Mouse (Mus musculus) liver, embryonic 16.5 days (tissue): ENCODE data around the gene Cnn3. TPM values are rescaled to one million over a fixed set of nuclear protein-coding genes. Genes with fewer than 3 reads are reported as not detected.

ENCODE experiments used
- ATAC-seq: fragments of 200-750 bp; cut with Nextera tagmentation; 2 replicates; pipeline ENCODE4 v1.8.0; 2017; ENCODE audit warnings: low read depth, mild to moderate bottlenecking, moderate number of reproducible peaks, moderate library complexity
- H3K27ac ChIP-seq: fragments of 300-500 bp; sonication (generic); 2 replicates; pipeline ENCODE4 v1.5.1; 2014; ENCODE audit warnings: mild to moderate bottlenecking, low read length
- H3K27me3 ChIP-seq: fragments of 300-500 bp; sonication (generic); 2 replicates; pipeline ENCODE4 v1.6.1; 2014; ENCODE audit warnings: low read depth, low read length, mixed read lengths; ENCODE audit not compliant: control insufficient read depth, insufficient read depth
- H3K36me3 ChIP-seq: fragments of 300-500 bp; sonication (generic); 2 replicates; pipeline ENCODE4 v1.6.1; 2014; ENCODE audit warnings: mild to moderate bottlenecking; ENCODE audit not compliant: control insufficient read depth, insufficient read depth
- H3K4me1 ChIP-seq: fragments of 300-500 bp; sonication (generic); 2 replicates; pipeline ENCODE4 v1.6.1; 2014; ENCODE audit warnings: low read depth, low read length, mixed read lengths; ENCODE audit not compliant: control insufficient read depth
- H3K4me2 ChIP-seq: fragments of 300-500 bp; sonication (generic); 2 replicates; pipeline ENCODE4 v1.6.1; 2014; ENCODE audit warnings: low read depth, low read length, mixed read lengths
- H3K4me3 ChIP-seq: fragments of 300-500 bp; sonication (generic); 2 replicates; pipeline ENCODE4 v1.5.1; 2014; ENCODE audit warnings: low read depth, mild to moderate bottlenecking, low read length
- H3K9ac ChIP-seq: fragments of 300-500 bp; sonication (generic); 2 replicates; pipeline ENCODE4 v1.6.1; 2014; ENCODE audit warnings: low read depth, low read length
- H3K9me3 ChIP-seq: fragments of 300-500 bp; sonication (generic); replicated peaks from 2 replicates; pipeline ENCODE4 v1.6.1; 2016; ENCODE audit warnings: low read length; ENCODE audit not compliant: control insufficient read depth
- WGBS: fragments of 180-500 bp; shearing (Covaris S2); extraction: QIAGEN DNeasy Blood & Tissue Kit; methylation state at CpG from one replicate; pipeline ENCODE4 v1.1.7; 2014; ENCODE audit not compliant: insufficient replicate concordance; 5-methylcytosine and 5-hydroxymethylcytosine counted together
- polyA plus RNA-seq: library from polyadenylated mRNA; unstranded; fragments of >200 nt; fragmentation: Nextera tagmentation; extraction: Ambion mirVana; gene quantifications from 2 replicates; pipeline ENCODE4 v1.2.1, GENCODE M21; 2015

Gene Cnn3
- polyA plus RNA-seq, 1 experiment from 2014 or later: 100.0 TPM

DNA sequence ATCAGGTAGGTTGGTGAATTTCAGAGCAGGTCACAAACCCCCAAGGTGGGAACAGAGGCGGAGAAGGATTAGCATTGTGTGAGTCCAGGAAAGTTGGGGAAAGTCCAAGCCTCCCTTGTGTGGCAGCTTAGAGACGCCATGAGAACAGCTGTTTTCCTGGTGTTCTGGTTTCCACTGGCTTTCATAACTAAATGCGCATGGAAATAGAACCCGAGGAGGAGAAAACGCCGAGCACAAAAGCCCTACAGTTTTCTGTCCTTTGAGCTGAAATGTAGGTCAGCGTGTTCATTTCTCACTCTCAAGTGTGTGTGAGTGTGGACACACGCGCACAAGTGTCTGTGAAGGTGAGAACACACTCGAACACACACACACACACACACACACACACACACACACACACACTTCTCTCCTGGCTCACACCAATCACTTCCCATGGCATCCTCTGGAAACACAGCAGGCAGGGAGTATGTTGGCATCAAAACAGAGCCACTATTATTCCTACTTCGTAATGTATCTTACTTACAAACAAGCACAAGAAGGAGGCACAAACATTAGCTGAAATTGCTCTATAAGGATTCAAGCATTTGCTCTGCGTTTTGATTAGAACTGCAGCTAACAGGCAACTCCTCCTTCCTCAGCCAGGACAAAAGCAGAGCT, 63.3 kb downstream of the Cnn3 start:
- H3K27ac ChIP-seq: no peak overlapping the region
- ATAC-seq: no peak
- WGBS: 71% methylated on average over 12 of the region's 12 CpGs
- H3K4me2 ChIP-seq: no peak overlapping the region
- no peak overlapping the region for H3K9ac ChIP-seq
- no peaks in the 10 kb centered on the region for H3K27me3 ChIP-seq
- no peak overlapping the region for H3K4me3 ChIP-seq
- no peaks in the 10 kb centered on the region for H3K9me3 ChIP-seq
- H3K4me1 ChIP-seq: no peaks in the 10 kb centered on the region
- H3K36me3 ChIP-seq: no peaks in the 10 kb centered on the region

DNA sequence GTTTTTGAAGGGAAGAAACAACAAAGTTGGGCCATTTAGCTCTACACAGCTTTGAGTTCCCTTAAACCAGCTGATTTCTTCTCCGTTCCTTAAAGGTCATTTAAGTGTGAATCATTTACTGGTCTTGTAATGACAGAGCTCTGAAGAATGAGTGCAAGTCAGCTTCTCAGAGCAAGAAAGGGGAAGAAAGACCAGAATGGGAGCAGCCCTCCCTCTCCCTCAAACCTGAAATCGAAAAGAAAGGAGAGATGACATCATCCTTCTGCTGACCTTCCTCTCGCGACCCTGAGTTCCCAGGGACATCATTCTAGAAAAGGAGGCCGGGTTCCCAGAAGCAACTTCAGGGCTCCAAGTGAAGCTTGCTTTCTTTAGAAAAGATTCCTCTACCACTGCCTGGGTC, 64.6 kb downstream of the Cnn3 start:
- WGBS: 41% methylated on average over 5 of the region's 5 CpGs
- no peaks in the 10 kb centered on the region for H3K4me1 ChIP-seq
- no peak overlapping the region for H3K4me2 ChIP-seq
- no peak overlapping the region for H3K27ac ChIP-seq
- H3K36me3 ChIP-seq: peaks cover 4% of the 10 kb centered on the region
- H3K4me3 ChIP-seq: no peak overlapping the region
- no peaks in the 10 kb centered on the region for H3K9me3 ChIP-seq
- no peak for ATAC-seq
- H3K9ac ChIP-seq: no peak overlapping the region
- H3K27me3 ChIP-seq: no peaks in the 10 kb centered on the region

DNA sequence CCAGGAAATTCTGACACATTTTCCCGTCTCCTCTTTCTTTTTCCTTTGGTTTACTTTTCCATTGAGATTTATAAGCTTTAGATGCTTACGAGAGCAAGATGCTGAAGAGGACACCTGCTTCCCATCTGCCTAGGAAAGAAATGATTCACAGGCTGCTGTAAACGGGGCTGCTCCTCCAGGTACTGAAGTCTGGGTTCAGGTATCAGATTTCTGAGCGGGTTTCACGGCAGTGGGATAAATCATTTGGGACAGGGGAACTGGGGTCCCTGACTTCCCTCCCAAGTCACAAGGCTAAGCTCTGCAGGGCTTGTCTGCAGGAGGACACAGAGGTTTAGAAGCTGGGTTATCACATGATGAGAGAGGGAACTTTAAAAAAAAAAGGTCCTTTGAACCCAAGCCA, 65.7 kb downstream of the Cnn3 start:
- H3K27me3 ChIP-seq: no peaks in the 10 kb centered on the region
- no peak overlapping the region for H3K4me3 ChIP-seq
- H3K9me3 ChIP-seq: no peaks in the 10 kb centered on the region
- H3K9ac ChIP-seq: no peak overlapping the region
- H3K36me3 ChIP-seq: peaks cover 4% of the 10 kb centered on the region
- no peak overlapping the region for H3K27ac ChIP-seq
- 49% methylated on average over 5 of the region's 5 CpGs for WGBS
- no peak for ATAC-seq
- no peak overlapping the region for H3K4me2 ChIP-seq
- H3K4me1 ChIP-seq: no peaks in the 10 kb centered on the region

DNA sequence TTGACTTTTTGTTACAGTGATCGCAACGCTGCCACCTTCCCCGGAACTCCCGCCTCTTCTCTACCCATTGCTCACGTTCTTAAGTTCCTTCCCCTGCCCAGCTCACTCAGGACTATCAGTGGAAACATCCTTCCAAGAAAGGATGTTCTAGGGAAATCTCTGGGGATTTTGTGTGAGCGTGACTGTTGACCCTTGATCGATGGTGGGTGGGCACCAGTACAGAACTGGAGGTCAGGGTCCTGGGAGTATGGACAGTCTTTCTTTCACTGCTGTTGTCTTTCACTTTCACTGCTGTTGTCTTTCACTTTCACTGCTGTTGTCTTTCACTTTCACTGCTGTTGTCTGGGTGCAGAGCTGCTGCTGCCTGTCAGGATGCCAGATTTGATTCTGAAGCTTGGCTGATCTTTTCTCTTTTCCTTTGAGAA, 67.7 kb downstream of the Cnn3 start:
- Histone ChIP-seq H3K9me3 (no peaks in the 10 kb centered on the region), H3K4me3 (no peak overlapping the region), H3K27ac (no peak overlapping the region), H3K4me2 (no peak overlapping the region), H3K4me1 (no peaks in the 10 kb centered on the region), H3K9ac (no peak overlapping the region), H3K27me3 (no peaks in the 10 kb centered on the region), H3K36me3 (peaks cover 4% of the 10 kb centered on the region)
- WGBS: 52% methylated on average over 7 of the region's 7 CpGs
- ATAC-seq: no peak

DNA sequence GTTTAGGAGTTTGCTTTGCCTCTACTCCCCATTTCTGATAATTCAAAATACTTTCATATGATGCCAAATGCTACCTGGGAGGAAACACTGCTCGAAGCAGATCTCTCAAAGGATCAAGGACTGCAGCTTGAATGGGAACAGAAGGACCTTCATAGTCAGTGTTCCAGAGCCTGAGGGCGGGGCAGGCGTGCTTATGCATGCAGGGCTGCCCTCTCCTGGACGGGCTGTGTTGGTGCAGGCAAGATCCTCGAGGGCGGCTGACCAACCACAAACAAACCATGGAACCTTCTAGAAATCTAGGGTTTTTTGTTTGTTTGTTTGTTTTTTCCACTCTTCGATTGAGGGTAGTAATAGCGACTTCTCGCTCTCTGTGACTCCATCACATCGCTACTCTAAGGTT, 73.9 kb downstream of the Cnn3 start:
- no peaks in the 10 kb centered on the region for H3K27me3 ChIP-seq
- WGBS: 26% methylated on average over 10 of the region's 10 CpGs
- H3K4me2 ChIP-seq: no peak overlapping the region
- ATAC-seq: peak; percentile 41; the same call in 1 of the 2 replicates
- no peaks in the 10 kb centered on the region for H3K9me3 ChIP-seq
- no peak overlapping the region for H3K4me3 ChIP-seq
- H3K9ac ChIP-seq: no peak overlapping the region
- peaks cover 4% of the 10 kb centered on the region for H3K36me3 ChIP-seq
- no peaks in the 10 kb centered on the region for H3K4me1 ChIP-seq
- H3K27ac ChIP-seq: no peak overlapping the region

DNA sequence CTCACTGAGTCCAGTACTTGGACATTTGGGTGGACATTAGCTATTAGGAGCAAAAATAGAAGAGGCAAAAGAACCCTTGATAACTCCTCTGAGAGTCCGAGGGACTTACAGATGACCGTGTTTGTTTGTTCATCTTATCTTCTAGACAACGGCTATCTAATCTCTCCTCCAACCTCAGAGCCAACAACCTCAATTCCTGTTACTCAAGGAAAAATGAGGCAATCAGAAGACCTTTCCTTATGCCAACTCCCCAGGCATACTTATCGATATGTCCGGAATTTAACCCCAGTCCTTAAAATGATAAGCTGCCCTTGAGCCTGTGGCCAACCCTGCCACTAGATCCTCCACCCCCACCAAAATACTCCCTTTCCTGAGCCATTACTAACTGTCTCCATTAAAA, 74.4 kb downstream of the Cnn3 start:
- H3K4me1 ChIP-seq: no peaks in the 10 kb centered on the region
- H3K27ac ChIP-seq: no peak overlapping the region
- H3K9me3 ChIP-seq: no peaks in the 10 kb centered on the region
- no peaks in the 10 kb centered on the region for H3K36me3 ChIP-seq
- no peak overlapping the region for H3K4me2 ChIP-seq
- 51% methylated on average over 5 of the region's 5 CpGs for WGBS
- no peak overlapping the region for H3K4me3 ChIP-seq
- no peak overlapping the region for H3K9ac ChIP-seq
- ATAC-seq: no peak
- no peaks in the 10 kb centered on the region for H3K27me3 ChIP-seq

DNA sequence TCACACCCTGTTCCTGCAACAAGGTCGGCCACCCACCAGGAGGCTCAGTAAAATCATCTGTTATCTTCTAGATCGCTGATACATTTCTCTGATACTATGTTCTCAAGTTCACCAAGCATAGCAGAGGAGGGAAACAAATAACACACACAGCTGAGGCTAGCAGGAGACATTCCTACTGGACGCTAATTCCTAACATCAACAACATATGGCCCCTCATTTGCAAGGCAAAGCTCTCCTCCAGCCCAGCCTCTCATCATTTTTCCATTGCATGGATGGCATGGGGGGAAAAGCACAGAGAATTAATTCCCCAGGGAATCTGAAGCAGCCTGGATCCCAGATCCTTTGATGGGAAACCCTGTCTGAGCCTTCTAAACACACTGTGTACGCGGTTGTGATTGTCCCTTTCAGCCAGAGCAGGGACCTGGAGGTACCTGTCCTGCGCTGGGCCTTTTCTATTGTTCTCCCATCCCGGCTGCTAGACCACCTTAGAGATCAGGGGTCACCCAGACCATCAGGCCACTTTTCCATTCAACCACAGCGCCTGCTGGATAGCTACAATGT, 78.7 kb downstream of the Cnn3 start:
- no peaks in the 10 kb centered on the region; the same call in 1 of the 2 replicates for H3K4me1 ChIP-seq
- no peaks in the 10 kb centered on the region for H3K27me3 ChIP-seq
- no peaks in the 10 kb centered on the region for H3K9me3 ChIP-seq
- 61% methylated on average over 8 of the region's 8 CpGs for WGBS
- H3K27ac ChIP-seq: no peak overlapping the region
- no peak for ATAC-seq
- no peaks in the 10 kb centered on the region for H3K36me3 ChIP-seq
- H3K9ac ChIP-seq: no peak overlapping the region
- H3K4me2 ChIP-seq: no peak overlapping the region
- H3K4me3 ChIP-seq: no peak overlapping the region

DNA sequence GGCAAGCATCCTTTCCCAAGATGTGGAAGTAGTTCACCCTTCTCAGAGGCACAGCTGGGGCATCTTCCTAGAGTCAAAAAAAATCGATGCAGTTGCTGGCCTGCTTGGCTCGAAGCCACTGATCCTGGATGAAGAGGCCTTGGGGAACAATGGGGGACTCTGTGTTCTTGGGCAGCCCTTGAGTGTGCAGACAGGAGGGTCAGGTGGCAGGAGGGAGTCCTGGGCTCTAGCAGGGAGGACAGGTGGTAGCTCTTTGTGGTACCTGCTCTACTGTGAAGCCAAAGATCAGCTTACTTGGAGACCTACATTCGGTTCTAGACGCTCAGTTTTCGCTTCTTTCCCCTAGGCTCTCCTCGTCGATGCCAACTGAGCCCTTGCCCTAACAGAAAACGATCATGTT, 79.9 kb downstream of the Cnn3 start:
- Histone ChIP-seq H3K9me3 (no peaks in the 10 kb centered on the region), H3K27ac (no peak overlapping the region), H3K36me3 (no peaks in the 10 kb centered on the region), H3K4me3 (no peak overlapping the region), H3K4me1 (no peaks in the 10 kb centered on the region; the same call in 1 of the 2 replicates), H3K9ac (no peak overlapping the region), H3K27me3 (no peaks in the 10 kb centered on the region), H3K4me2 (no peak overlapping the region)
- 70% methylated on average over 8 of the region's 8 CpGs for WGBS
- no peak for ATAC-seq

DNA sequence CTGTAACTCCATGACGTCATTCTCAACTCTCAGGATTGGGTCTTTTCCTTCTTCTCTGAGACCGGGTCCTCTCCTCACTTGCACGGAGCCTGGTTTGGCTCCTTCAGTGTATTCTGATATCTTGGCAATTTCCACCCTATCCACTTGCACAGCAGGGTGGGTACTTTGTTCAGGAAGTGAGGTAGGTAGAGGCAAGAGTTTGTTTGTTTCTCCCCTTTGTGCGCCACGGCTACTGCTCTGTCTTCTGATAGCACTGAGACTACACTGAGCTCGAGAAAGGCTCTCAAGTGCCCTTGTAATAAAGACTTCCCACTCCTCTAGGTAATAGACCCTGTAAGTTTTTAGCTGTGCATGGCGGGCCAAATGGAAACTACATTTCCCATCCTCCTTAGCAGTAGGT, 80.5 kb downstream of the Cnn3 start:
- ATAC-seq: no peak
- 66% methylated on average over 7 of the region's 7 CpGs for WGBS

More for the DNA sequence above, 80.5 kb downstream of the Cnn3 start:
- H3K4me3 ChIP-seq: no peak overlapping the region
- H3K36me3 ChIP-seq: no peaks in the 10 kb centered on the region
- H3K4me2 ChIP-seq: no peak overlapping the region
- no peaks in the 10 kb centered on the region for H3K27me3 ChIP-seq
- H3K4me1 ChIP-seq: no peaks in the 10 kb centered on the region; the same call in 1 of the 2 replicates
- H3K9me3 ChIP-seq: no peaks in the 10 kb centered on the region
- no peak overlapping the region for H3K27ac ChIP-seq
- H3K9ac ChIP-seq: no peak overlapping the region
